Mouse (Mus musculus) cerebellum, adult 11-12 months (tissue): ENCODE data around the gene Mogat1.
A peak's percentile ranks its signal among the peaks of the same experiment; 100 is the strongest.
"Not testable (repeated sequence)": the region's sequence is repeated elsewhere in the genome, so short reads cannot be mapped to it uniquely, and the experiment has no call there.

ENCODE experiments used
- DNase-seq: peaks from one replicate; pipeline ENCODE4 v3.0.0; 2022

Gene Mogat1

DNA sequence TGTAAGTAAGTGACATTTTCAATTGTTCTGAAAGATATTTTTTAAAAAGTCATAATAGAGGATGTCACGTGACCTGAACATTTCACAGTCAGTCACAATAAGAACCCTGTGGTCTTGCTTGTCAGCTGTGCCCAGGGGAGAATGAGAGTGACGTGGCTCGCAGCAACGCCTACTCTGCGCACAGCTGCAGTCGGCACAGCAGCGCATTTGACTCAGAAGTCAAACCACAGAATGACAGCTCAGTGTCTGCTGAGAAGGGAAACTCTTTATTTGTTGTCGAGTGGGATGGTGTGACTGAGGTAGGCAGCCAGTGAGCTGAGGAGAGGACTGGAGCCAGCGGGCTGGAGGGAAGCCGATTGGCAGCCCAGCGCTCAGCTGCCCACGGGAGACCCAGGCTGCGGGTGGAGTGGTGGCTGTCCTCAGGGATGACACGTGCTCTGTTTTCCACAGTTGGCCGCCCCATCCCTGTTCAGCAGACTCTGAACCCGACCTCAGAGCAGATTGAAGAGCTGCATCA, 26.8 kb downstream of the Mogat1 start:
- DNase-seq = peak; percentile 84

DNA sequence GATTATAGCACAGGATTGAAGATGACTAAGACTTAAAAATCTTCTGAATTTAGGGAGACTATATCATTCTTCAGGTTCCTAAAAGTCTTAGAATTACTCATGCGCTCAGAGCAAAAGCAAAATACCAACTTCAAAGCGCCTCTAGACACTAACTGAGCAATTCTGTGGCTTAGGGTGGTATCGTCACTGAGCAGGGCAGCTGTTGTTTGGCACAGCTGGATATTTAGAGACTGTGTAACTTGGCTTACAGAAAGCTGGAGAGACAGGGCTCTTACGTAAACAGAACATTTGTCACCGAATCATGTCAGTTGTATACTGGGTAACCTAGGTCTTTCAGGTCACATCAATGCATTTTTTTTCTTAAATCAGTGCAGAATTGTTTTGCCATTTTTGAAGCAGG, 27.6 kb downstream of the Mogat1 start:
- no peak for DNase-seq

DNA sequence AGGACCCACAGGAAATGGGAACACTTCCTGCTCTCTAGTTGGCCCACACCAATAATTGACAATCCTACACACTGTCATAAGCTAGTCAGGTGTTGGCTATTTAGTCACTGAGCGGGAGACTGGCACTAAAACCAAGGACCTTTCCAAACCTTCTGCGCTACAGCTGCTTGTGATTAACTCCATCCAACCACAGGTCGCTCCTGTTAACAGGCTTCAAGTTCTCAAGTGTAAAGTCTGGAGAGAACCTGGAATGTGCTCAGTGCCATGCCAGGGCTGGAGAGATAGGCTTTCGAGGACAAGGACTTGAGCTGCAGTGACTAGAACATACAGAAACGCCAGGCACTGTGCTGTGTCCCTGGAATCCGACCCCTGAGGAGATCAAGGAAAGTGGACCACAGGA, 28.4 kb downstream of the Mogat1 start:
- no peak for DNase-seq

DNA sequence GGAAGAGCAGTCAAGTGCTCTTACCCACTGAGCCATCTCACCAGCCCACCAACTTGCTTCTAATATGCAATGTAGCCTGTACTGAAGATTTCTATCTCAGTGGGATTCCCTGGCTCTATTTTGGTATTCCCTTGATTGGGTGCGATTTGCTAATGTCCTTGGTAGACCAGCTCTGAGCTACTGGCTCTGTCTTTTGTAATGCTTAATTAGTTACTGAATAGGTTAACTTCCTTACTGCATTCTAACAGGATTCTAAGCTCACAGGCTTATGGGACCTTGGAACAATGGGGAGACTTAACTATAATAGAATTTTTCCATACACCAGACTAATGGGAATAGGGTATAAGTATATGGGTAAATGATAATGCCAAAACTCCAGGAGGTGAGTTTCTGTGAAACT, 32.8 kb downstream of the Mogat1 start:
- DNase-seq = not testable (repeated sequence)

DNA sequence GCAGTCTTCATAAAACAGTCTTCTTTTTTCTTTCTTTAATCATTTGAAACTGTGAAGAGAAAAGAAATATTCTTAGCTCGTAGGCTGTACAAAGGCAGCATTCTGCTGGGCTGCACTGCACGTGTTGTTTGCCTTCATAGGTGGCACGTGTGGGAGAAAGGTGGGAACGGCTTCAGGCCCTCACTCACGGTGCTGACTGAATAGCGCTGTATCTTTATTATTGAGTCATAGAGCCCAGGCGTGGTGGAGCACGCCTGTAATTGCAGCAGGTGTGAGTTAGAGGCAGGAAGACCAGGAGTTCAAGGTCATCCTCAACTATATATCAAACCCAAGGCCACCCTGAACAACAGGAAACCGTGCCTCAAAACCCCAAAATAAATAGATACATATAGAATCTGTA, 35.5 kb downstream of the Mogat1 start:
- no peak for DNase-seq

DNA sequence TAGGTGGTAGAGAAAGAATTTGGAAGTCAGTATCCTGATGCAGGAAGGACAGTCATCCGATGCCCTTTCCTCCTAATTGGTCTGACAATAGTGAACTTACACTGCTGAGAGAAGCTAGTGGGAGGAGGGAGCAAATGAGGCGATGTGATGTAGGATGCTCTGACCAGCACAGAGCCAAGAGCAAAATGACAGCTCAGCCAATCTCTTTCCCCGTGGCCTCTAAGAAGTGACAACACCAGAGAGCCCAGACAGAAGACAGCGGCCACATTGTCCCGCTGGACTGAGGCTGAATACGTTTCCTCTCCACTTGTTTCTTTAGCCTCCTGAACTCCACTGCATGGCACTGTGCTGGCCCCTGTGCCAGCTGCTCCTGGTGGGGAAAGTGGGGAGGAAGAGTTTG, 38.2 kb downstream of the Mogat1 start:
- DNase-seq = no peak

DNA sequence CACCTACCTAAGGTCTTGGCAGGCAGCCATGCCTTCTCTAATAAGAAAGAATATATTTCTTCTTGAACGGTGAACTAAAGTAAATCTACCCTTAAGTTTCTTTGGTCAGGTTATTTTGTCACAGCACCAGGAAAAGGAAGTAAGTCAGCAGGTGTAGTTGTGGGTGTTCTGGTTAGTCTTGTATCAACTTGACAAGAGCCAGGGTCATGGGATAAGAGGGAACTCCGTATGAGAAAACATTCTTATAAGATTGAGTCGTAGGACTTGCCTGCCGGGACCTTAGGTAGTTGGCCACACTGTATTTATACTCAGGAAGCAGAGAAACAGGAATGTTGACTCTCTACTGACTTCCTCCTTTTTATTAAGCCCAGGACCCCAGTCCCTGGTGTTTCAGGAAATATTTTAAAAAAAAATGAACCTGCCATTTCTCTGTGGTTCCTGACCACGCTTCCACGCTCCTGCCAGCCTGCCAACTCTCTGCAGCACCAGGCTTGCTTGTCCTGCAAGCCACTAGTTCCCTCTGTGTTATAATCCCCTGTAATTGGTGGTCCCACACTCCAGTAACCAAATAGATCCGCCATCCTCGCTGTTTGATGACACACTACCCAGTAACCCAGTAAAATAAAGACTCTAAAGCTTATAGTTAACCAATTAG, 43.3 kb downstream of the Mogat1 start:
- no peak for DNase-seq

DNA sequence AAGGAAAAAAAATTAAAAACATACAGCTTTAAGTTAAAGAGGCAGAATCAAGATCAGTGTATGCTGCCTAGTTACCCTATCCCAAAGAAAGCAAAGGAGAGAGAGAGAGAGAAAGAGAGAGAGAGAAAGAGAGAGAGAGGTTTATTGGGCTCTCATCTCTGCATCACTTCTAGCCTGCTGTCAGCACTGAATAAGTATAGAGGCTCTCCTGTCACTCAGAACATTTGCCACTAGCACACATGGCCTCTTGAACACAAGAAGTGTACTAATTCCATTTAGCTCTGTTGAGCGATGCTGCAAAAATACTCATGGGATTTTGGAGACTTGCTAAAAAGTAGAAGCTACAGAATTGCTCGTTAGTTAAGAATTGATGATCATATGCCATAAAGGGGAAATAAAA, 56.2 kb downstream of the Mogat1 start:
- no peak for DNase-seq

DNA sequence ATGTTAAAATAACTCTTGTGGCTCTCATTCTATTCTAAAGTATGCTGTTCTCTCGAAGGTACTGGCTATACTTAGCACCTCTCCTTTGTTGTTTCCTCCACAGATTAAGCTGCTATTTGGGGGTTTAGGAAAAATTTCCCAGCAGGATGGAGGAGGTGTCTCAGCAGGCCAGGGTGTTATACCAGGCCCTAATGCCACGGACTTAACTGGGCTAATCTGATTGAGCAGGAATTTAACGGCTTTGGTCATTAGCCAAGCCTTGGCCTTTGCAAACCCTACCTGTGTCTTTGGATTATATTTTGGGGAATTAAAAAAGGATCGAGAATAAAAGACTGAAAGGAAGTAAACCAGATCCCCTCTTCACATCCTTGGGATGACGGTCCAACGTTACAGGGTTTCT, 56.6 kb downstream of the Mogat1 start:
- peak; percentile 16 for DNase-seq

DNA sequence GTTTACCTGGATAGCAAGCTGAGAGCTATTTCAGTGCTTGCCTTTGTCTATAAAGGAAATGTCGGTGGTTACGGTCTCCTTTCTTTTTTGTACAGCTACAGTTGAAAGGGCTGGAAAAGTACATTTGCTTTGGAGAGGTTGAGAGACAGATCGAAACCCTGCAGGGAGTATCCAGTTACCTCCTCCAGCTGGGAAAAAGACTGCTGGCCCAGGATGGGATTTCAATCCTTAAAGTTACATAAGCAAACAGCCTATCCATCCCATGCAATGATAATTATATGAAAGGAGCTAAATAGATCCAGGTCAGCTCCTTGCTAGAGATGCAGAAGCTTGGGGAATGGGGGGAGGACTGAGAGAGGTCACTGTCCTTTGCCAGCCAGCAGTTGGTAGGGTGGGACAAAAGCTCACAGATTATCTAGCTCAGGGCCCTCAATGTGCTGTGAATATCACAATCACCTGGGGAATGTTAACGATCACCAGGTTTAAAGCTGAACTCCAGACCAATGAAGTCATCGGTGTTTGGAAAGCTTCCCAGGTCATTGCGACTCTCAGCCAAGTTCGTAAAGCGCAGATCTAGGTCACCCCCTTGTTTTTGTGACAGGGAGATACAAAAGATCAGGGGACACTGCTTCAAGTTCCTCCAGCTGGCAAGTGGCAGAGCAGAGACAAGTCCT, 57.2 kb downstream of the Mogat1 start:
- DNase-seq = peak; percentile 74

DNA sequence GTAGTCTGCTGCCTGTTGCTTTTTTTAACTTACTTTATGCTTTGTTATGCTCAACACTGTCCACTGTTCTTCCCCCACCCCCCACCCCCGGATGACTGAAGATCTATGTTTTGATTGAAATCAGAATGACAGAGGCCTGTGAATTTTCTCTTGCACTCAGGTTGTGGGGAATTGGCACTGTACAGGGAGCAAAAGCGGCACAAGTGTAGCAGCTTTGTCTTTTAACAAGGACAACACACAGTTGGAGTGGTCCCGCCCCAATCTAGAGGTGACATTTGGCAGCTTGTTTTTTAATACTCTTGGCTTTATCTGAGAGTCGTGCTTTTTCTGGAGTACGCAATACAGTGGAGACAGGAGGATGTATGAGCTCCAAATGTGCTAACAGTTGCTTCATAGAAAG, 58.8 kb downstream of the Mogat1 start:
- DNase-seq = no peak

DNA sequence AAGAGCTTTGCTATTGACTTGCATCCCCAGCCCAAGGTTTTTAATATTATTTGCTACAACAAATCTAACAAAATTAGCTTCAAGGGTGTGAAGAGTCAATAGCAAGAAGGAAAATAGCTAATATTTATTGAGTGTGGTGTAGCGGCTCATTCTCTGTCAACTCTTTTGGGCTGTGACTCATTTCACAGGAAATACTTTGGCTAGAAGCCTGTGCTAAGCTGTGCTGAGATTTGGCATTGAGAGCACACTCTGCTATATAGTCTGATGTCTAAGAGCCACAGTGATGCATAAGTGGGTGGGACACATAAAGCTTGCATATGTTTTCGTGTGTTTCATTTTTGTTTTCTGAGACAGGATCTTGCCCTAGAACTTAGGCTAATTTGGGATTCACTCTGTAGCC, 74.3 kb downstream of the Mogat1 start:
- DNase-seq = no peak

DNA sequence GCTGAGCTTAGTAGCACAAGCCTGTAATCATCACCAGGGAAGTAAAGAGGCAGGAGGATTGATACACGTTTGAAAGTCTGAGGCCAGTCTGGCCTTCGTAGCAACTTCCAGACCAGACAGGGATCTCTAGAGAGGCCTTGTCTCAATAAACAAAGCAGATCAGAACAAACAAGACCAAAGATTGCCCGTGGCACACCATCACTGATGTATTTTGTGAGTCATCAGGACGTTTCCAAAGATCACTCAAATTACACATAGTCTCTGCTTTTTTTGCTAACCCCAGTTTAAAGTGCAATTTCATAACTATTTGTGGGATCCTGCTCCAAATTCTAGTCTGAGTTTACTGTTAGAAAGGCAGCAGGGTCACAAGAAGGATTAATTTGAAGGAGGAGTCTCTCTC, 76.2 kb downstream of the Mogat1 start:
- DNase-seq = no peak
